ENCODE assay signal across 8 mouse cellular contexts in the genomic region with DNA sequence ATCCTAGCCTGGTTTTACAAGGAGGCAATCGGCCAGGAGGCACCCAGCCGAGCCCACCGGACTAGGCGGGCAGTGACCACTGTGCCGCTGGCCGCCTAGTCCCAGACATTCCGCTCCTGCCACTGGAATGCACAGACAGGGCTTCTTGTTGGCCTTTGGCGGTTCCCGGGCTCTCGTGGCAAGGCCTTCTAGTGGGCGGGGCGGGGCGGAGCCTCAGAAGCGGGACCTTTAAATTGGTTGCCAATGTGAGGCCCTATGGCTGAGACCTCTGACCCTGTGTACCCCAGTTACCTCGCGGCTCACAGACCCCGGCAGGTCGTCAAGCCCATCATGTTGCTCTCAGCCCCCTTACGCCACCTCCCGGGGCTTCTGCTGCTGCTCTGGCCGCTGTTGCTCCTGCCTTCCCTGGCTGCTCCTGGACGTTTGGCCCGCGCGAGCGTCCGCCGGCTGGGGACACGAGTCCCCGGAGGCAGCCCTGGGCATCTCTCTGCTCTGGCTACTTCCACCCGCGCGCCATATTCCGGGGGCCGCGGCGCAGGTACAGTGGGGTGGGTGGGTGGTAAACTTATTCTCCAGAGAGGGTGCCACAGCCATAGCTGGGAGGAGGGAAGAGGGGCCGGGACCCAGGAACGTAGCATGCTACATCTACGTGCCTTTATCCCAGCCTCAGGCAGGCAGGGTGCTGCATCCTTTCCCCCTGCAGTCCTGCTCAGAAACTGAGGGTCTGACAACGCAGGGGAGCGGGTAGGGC. TPM values are rescaled to one million over a fixed set of nuclear protein-coding genes. Genes with fewer than 3 reads are reported as not detected.
DNase-seq lines count a peak whose midpoint lies in the region; ATAC-seq and TF ChIP-seq lines count a peak whose summit lies in the region.

TSS of gene Matn3 (plus strand) at position 216 of the 751 bp plus-strand sequence.

- H3K27me3 ChIP-seq in hindbrain, embryonic 11.5 days (ENCODE audit: control insufficient read depth, insufficient read depth, low read length): peaks cover 3% of the 10 kb centered on the region; the same call in 1 of the 2 replicates
- H3K27me3 ChIP-seq in limb, embryonic 10.5 days (ENCODE audit: low read depth, poor library complexity, severe bottlenecking): peaks cover 15% of the 10 kb centered on the region
- H3K27me3 ChIP-seq in small intestine, adult 2 months (ENCODE audit: control insufficient read depth, insufficient read depth, low read length): peaks cover 4% of the 10 kb centered on the region

- no peak for DNase-seq in frontal cortex, postnatal 25 days (ENCODE audit: low spot score in 2 of 2)
- DNase-seq in cerebellum, postnatal 10 days: peak; percentile 53 to 70
- peak; percentile 65 for DNase-seq in forelimb bud, embryonic 11.5 days (ENCODE audit: low read depth, low spot score)
- DNase-seq in hindbrain, embryonic 11.5 days (ENCODE audit: low spot score): peak; percentile 79
- DNase-seq in limb, embryonic 10.5 days (ENCODE audit: low spot score): peak; percentile 88

- peaks cover 3% of the 10 kb centered on the region; the same call in 1 of the 2 replicates for H3K4me1 ChIP-seq in hindbrain, embryonic 11.5 days (replicated peaks; ENCODE audit: control insufficient read depth, insufficient read depth, low read length)
- H3K4me1 ChIP-seq in limb, embryonic 10.5 days: peaks cover 24% of the 10 kb centered on the region
- peaks cover 5% of the 10 kb centered on the region for H3K4me1 ChIP-seq in small intestine, adult 2 months (ENCODE audit: control insufficient read depth, insufficient read depth, insufficient read length, low read length)

- no peak for TF ChIP-seq POLR2A in small intestine, adult 2 months (IDR thresholded peaks at IDR 0.05; ENCODE audit: low read depth, low read length)

- no peak within 1 kb of the TSS for H3K27ac ChIP-seq in hindbrain, embryonic 11.5 days (ENCODE audit: low read depth, low read length)
- H3K27ac ChIP-seq in limb, embryonic 10.5 days: peak within 1 kb of the TSS; percentile 86
- no peak within 1 kb of the TSS for H3K27ac ChIP-seq in small intestine, adult 2 months (ENCODE audit: insufficient read depth, low read depth, low read length)

- no peak for TF ChIP-seq CTCF in small intestine, adult 2 months (IDR thresholded peaks at IDR 0.05; ENCODE audit: extremely low read depth, insufficient read length, insufficient replicate concordance, low read depth, low read length)

- no peaks in the 10 kb centered on the region for H3K9me3 ChIP-seq in hindbrain, embryonic 11.5 days (ENCODE audit: control insufficient read depth, low read length)
- H3K9me3 ChIP-seq in limb, embryonic 10.5 days (replicated peaks): no peaks in the 10 kb centered on the region

- H3K4me2 ChIP-seq in hindbrain, embryonic 11.5 days (replicated peaks; ENCODE audit: low read depth, low read length): peak within 1 kb of the TSS; percentile 98

- peak within 1 kb of the TSS; percentile 42 for H3K4me3 ChIP-seq in hindbrain, embryonic 11.5 days (ENCODE audit: low read depth, low read length)
- H3K4me3 ChIP-seq in limb, embryonic 10.5 days: peak within 1 kb of the TSS; percentile 74
- H3K4me3 ChIP-seq in small intestine, adult 2 months (ENCODE audit: low read depth, low read length): peak within 1 kb of the TSS; percentile 45

- H3K36me3 ChIP-seq in hindbrain, embryonic 11.5 days (ENCODE audit: control insufficient read depth, insufficient read depth, low read length): no peaks in the 10 kb centered on the region
- H3K36me3 ChIP-seq in limb, embryonic 10.5 days: no peaks in the 10 kb centered on the region
- no peaks in the 10 kb centered on the region for H3K36me3 ChIP-seq in small intestine, adult 2 months (ENCODE audit: control insufficient read depth, insufficient read depth, low read length)

- WGBS in hindbrain, embryonic 11.5 days: under 1% methylated on average over 42 of the region's 42 CpGs
- under 1% methylated on average over 42 of the region's 42 CpGs for WGBS in limb, embryonic 10.5 days
- WGBS in small intestine, adult 2 months: 4% methylated on average over 42 of the region's 42 CpGs

- peak within 1 kb of the TSS; percentile 53; the same call in 1 of the 2 replicates for H3K9ac ChIP-seq in hindbrain, embryonic 11.5 days (ENCODE audit: low read depth, low read length)

- ATAC-seq in frontal cortex, adult (ENCODE audit: low TSS enrichment): peak; percentile 51
- peak; percentile 78 for ATAC-seq in hindbrain, embryonic 11.5 days (ENCODE audit: low FRiP score)
- ATAC-seq in megakaryocyte-erythroid progenitor cell, adult 5-6 weeks (replicated peaks; ENCODE audit: low FRiP score, low TSS enrichment, poor library complexity, severe bottlenecking): peak; percentile 91

RNA-seq across cellular contexts. Expression of gene Matn3, which starts in this region (rescaled TPM):
- 1.2 and 1.6 TPM in 2 replicates for polyA plus RNA-seq in hindbrain, embryonic 11.5 days (2014; fragmentation: Nextera tagmentation; extraction: Ambion mirVana)
- 5.2 and 5.4 TPM in 2 replicates for polyA plus RNA-seq in limb, embryonic 10.5 days (2016; fragmentation: Nextera tagmentation; extraction: Ambion mirVana)
- not detected in 2 replicates for total RNA-seq in megakaryocyte-erythroid progenitor cell, adult 5-6 weeks (2014; fragmentation: Nextera tagmentation)
- not detected in 2 replicates for total RNA-seq in megakaryocyte-erythroid progenitor cell, adult 5-6 weeks (2017)
- not detected in 2 replicates for polyA plus RNA-seq in small intestine, adult 2 months (2012; rRNA removed)

Comparison
In these comparisons a context has a peak if more than half of its experiments do, and no peak if none do; other contexts are left out.
1. Peak in ATAC-seq in megakaryocyte-erythroid progenitor cell, adult 5-6 weeks; RNA of the gene not detected or under 1 TPM.
2. DNase-seq: peak in cerebellum, postnatal 10 days (2 of 2), forelimb bud, embryonic 11.5 days (single experiment), hindbrain, embryonic 11.5 days (single experiment) and limb, embryonic 10.5 days (single experiment); none in frontal cortex, postnatal 25 days (0 of 2).
3. Peak in every context shown above with its lines, with median percentiles within 50 percentile points of each other: ATAC-seq and H3K4me3 ChIP-seq.